Mouse (Mus musculus) cortical plate, adult 2 months (tissue): ENCODE data around the gene Mip.

Source experiments
- CTCF ChIP-seq: fragments of 200-500 bp; IDR thresholded peaks from 2 replicates; pipeline ENCODE4 v1.5.1; 2011; ENCODE audit warnings: mild to moderate bottlenecking, control low read depth, low read length; ENCODE audit not compliant: insufficient read depth; ENCODE audit errors: extremely low read depth
- POLR2A ChIP-seq: fragments of 200-500 bp; IDR thresholded peaks from 2 replicates; pipeline ENCODE4 v1.6.1; 2011; ENCODE audit warnings: mild to moderate bottlenecking, low read length, control low read depth; ENCODE audit not compliant: insufficient read depth; ENCODE audit errors: extremely low read depth

DNA sequence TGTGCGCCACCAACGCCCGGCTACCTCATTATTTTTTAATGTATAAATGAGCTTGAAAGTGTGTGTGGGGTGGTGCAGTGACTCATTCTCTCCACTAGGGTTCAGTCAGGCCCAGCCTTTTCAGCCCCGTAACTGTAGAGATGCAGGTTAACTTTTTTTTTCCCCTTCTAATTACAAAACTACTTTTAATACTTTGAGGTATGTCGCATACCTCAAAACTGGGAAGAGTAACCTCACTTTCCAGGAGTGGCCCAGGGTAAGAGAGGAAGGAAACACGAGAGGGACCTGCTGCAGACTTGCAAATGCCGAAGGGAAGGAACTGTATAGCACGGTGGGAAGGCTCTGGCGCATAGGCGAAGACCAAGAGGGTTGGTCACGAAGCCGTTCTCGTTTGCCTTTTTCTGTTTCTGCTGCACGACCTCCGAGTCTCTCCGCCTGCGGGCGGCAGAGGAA lies 12.7 kb upstream of the Mip start:
- no peak for TF ChIP-seq POLR2A
- TF ChIP-seq CTCF, result peak; percentile 66
